Mouse (Mus musculus): ENCODE data around the gene Ypel5. TPM values are rescaled to one million over a fixed set of nuclear protein-coding genes. Genes with fewer than 3 reads are reported as not detected.

Ypel5 gene
- polyA plus RNA-seq, 1 experiment from 2014 or later = 34.7 TPM

DNA sequence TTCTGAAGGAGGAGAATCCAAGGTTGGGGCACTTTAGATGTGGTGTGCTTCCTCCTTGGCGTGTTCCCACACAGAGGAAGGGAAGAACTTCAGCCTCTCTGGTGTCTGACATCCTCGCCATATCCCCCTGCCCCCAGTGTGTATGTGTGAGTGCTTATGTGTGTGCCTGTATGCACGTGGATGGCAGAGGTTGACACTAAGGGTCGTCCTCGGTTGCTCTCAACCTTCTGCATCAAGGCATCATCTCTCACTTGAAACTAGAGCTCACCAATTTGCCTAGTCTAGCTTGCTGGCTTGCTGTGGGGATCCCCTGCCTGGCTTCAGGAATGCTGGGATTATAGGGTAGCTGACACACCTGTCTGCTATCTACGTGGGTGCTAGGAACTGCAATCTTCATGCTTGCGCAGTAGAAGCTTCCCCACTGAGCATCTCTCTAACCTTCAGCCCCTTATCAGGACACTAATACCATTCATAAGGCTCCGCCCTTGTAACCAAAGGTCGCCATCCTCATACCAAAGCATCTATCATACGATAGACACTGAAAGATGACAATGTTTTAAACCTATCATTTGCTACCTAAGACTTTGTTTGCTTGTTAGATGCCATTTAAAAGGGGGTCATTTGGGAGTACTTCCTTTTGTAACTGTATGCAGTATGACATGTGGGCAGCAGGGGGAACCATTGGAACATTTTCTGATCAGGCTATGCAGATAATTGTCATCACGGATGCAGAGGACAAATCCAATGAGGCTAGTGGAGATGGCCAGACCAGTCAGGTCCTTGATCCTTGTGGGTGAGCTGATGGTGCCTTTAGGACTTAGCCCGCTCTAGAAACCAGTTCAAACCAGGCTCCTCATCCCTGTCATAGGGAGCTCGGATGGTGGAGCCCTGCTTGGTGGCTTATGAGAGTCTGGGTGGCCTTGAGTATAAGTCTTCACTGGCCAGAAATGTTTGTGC is 21.7 kb downstream of the Ypel5 start:
- no peak for DNase-seq (ENCODE audit: low spot score)
- WGBS = 51% methylated on average over 13 of the region's 13 CpGs
- Histone ChIP-seq H3K9me3 (no peaks in the 10 kb centered on the region), H3K27me3 (ENCODE audit: insufficient read depth, poor library complexity, severe bottlenecking) (no peaks in the 10 kb centered on the region), H3K4me3 (no peak overlapping the region), H3K36me3 (peaks cover 7% of the 10 kb centered on the region; the same call in 1 of the 2 replicates), H3K4me1 (peaks cover 13% of the 10 kb centered on the region), H3K27ac (no peak overlapping the region)

GRCm38 (mm10) chr17:72863226-72863625 is 27.0 kb downstream of the Ypel5 start:
- Histone ChIP-seq H3K4me1 (peaks cover 11% of the 10 kb centered on the region), H3K36me3 (no peaks in the 10 kb centered on the region), H3K9me3 (no peaks in the 10 kb centered on the region), H3K27ac (no peak overlapping the region), H3K27me3 (ENCODE audit: insufficient read depth, poor library complexity, severe bottlenecking) (no peaks in the 10 kb centered on the region), H3K4me3 (no peak overlapping the region)
- WGBS = 72% methylated on average over 10 of the region's 10 CpGs
- peak; percentile 52 for DNase-seq (ENCODE audit: low spot score)

- WGBS = 83% methylated on average over 3 of the region's 3 CpGs
- Histone ChIP-seq H3K27ac (no peak overlapping the region), H3K27me3 (ENCODE audit: insufficient read depth, poor library complexity, severe bottlenecking) (no peaks in the 10 kb centered on the region), H3K4me3 (no peak overlapping the region), H3K4me1 (peaks cover under 1% of the 10 kb centered on the region; the same call in 1 of the 2 replicates), H3K9me3 (no peaks in the 10 kb centered on the region), H3K36me3 (no peaks in the 10 kb centered on the region)
- DNase-seq (ENCODE audit: low spot score) = peak; percentile 54
Observed at GRCm38 (mm10) chr17:72866624-72867245, 30.5 kb downstream of the Ypel5 start.

GRCm38 (mm10) chr17:72868181-72868580 is 31.9 kb downstream of the Ypel5 start:
- Histone ChIP-seq H3K4me1 (no peaks in the 10 kb centered on the region), H3K36me3 (no peaks in the 10 kb centered on the region), H3K9me3 (no peaks in the 10 kb centered on the region), H3K27ac (no peak overlapping the region), H3K27me3 (ENCODE audit: insufficient read depth, poor library complexity, severe bottlenecking) (no peaks in the 10 kb centered on the region), H3K4me3 (no peak overlapping the region)
- 91% methylated on average over 2 of the region's 2 CpGs for WGBS
- DNase-seq (ENCODE audit: low spot score) = peak; percentile 28

DNA sequence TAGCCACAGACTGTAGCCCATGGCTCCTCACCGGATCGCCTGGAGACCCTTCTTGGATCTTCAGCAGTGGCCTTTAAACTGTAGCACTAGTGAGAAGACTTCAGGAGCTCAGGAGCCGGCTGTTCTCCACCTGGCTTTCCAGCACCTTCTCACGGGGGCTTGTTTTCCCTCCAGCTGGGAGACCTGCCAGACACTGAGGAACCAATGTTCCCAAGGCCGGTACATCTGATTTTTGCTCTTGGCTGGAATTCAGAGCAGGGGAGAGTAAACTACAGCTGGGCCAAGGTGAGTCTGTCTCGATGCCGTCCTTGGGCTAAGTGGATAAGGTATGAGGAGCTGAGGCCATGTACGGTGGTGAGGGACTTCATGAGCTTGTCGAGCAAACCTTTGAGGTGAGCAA is 42.7 kb downstream of the Ypel5 start:
- DNase-seq (ENCODE audit: low spot score) = peak; percentile 59
- WGBS = 78% methylated on average over 9 of the region's 9 CpGs
- peaks cover 13% of the 10 kb centered on the region for H3K4me1 ChIP-seq
- no peaks in the 10 kb centered on the region for H3K9me3 ChIP-seq
- no peak overlapping the region for H3K27ac ChIP-seq
- H3K4me3 ChIP-seq = no peak overlapping the region
- H3K36me3 ChIP-seq = no peaks in the 10 kb centered on the region
- no peaks in the 10 kb centered on the region for H3K27me3 ChIP-seq (ENCODE audit: insufficient read depth, poor library complexity, severe bottlenecking)

- peak; percentile 70 for DNase-seq (ENCODE audit: low spot score)
- Histone ChIP-seq H3K4me3 (no peak overlapping the region), H3K9me3 (no peaks in the 10 kb centered on the region), H3K27ac (no peak overlapping the region), H3K4me1 (peaks cover 13% of the 10 kb centered on the region), H3K36me3 (no peaks in the 10 kb centered on the region), H3K27me3 (ENCODE audit: insufficient read depth, poor library complexity, severe bottlenecking) (no peaks in the 10 kb centered on the region)
- 68% methylated on average over 3 of the region's 3 CpGs for WGBS
Observed at GRCm38 (mm10) chr17:72880156-72880555, 43.9 kb downstream of the Ypel5 start.

GRCm38 (mm10) chr17:72881051-72881450 is 44.8 kb downstream of the Ypel5 start:
- H3K27me3 ChIP-seq (ENCODE audit: insufficient read depth, poor library complexity, severe bottlenecking) = no peaks in the 10 kb centered on the region
- peak; percentile 39 for DNase-seq (ENCODE audit: low spot score)
- H3K4me3 ChIP-seq = no peak overlapping the region
- no peaks in the 10 kb centered on the region for H3K9me3 ChIP-seq
- H3K36me3 ChIP-seq = no peaks in the 10 kb centered on the region
- peaks cover 13% of the 10 kb centered on the region for H3K4me1 ChIP-seq
- 33% methylated on average over 3 of the region's 3 CpGs for WGBS
- H3K27ac ChIP-seq = no peak overlapping the region

DNA sequence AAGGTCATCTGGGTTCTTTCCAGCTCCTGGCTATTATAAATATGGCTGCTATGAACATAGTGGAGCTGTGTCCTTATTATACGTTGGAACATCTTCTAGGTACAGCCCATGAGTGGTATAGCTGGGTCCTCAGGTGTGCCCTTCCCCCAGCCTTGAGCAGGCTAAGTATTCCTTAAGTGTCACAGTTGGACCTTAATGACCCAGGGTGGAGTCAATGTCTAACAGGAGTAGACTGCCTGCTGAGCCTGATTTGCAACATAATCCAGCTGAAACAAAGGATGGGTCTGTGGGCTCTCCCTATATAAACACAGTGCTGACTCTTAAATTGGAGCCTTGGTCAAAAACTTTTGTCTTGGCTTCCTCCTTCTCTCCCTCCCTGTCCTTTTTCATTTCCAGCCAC is 45.6 kb downstream of the Ypel5 start:
- 68% methylated on average over 1 of the region's 1 CpGs for WGBS
- H3K4me3 ChIP-seq = no peak overlapping the region
- H3K27ac ChIP-seq = no peak overlapping the region
- H3K9me3 ChIP-seq = no peaks in the 10 kb centered on the region
- DNase-seq (ENCODE audit: low spot score) = peak; percentile 35
- H3K27me3 ChIP-seq (ENCODE audit: insufficient read depth, poor library complexity, severe bottlenecking) = no peaks in the 10 kb centered on the region
- H3K4me1 ChIP-seq = peaks cover 13% of the 10 kb centered on the region
- H3K36me3 ChIP-seq = no peaks in the 10 kb centered on the region

DNA sequence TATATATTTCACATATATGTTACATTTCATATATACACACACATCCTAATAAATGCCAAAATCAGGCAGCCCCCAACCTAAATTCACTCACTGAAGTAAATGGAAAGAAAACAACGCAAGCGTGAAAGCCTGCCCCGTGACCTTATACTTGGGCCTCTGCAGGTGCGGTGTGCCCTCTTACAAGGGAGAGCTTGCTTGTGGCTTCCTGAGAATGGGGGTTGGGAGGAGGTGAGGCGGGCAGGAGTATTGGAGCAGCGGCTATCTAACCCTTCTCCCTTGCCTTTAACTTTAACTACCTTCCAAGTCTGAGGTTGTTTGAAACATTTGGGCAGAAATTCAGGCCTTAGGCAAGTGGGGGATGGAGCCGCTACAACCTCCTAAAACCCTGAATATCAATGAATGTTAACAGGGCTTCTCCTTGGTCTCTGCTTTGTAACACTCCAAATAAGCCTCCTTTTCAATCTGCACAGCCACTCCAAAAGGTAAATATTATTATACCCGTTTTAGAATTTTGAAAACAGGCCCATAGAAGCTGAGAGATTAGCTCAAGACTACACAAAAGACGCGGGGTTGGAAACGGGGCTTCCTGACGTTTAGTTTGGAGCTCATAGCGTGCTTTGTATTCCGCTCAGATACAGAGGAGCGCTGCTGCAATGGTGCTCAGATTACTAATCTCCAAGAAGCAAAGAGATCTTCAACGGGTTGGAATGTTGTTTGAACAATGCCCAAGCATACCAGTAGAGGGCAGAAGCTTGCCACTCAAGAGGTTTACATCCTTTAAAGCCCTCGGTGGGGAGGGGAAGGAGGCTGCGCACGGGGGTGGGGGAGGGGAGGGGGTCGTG is 53.5 kb downstream of the Ypel5 start:
- 19% methylated on average over 20 of the region's 20 CpGs for WGBS
- no peaks in the 10 kb centered on the region for H3K9me3 ChIP-seq
- no peak overlapping the region for H3K4me3 ChIP-seq
- peak overlapping the region; percentile 64; the same call in 1 of the 2 replicates for H3K27ac ChIP-seq
- H3K36me3 ChIP-seq = no peaks in the 10 kb centered on the region
- DNase-seq (ENCODE audit: low spot score) = peak; percentile 78
- peaks cover 14% of the 10 kb centered on the region for H3K4me1 ChIP-seq
- no peaks in the 10 kb centered on the region for H3K27me3 ChIP-seq (ENCODE audit: insufficient read depth, poor library complexity, severe bottlenecking)

- H3K4me3 ChIP-seq = no peak overlapping the region
- H3K27ac ChIP-seq = 0 out of 2 replicates have a peak overlapping the region, but pooled peaks have one; percentile 64
- H3K36me3 ChIP-seq = no peaks in the 10 kb centered on the region
- peaks cover 14% of the 10 kb centered on the region for H3K4me1 ChIP-seq
- 50% methylated on average over 8 of the region's 8 CpGs for WGBS
- no peak for DNase-seq (ENCODE audit: low spot score)
- H3K9me3 ChIP-seq = no peaks in the 10 kb centered on the region
- H3K27me3 ChIP-seq (ENCODE audit: insufficient read depth, poor library complexity, severe bottlenecking) = no peaks in the 10 kb centered on the region
Observed at GRCm38 (mm10) chr17:72890398-72890898, 54.2 kb downstream of the Ypel5 start.

- Histone ChIP-seq H3K27ac (no peak overlapping the region), H3K9me3 (no peaks in the 10 kb centered on the region), H3K27me3 (ENCODE audit: insufficient read depth, poor library complexity, severe bottlenecking) (no peaks in the 10 kb centered on the region), H3K4me1 (peaks cover 14% of the 10 kb centered on the region), H3K4me3 (no peak overlapping the region), H3K36me3 (no peaks in the 10 kb centered on the region)
- DNase-seq (ENCODE audit: low spot score) = peak; percentile 73
- WGBS = 90% methylated on average over 6 of the region's 6 CpGs
Observed at GRCm38 (mm10) chr17:72891556-72891955, 55.3 kb downstream of the Ypel5 start.

DNA sequence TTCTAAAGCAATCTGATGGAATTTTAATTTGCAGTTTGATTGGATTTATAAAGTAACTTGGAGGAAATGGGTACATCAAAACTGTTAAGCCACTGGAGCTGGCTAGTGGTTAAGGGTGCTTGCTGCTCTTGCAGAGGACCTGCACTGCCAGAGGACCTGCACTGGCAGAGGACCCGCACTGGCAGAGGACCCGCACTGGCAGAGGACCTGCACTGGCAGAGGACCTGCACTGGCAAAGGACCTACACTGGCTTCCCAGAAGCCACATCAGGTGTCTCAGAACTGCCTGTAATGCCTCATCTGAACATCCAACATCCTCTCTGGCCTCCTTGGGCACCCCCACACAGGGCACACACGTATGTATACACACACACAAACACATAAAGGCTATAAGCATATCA is 59.3 kb downstream of the Ypel5 start:
- WGBS = 93% methylated on average over 3 of the region's 3 CpGs
- Histone ChIP-seq H3K4me1 (peaks cover 15% of the 10 kb centered on the region), H3K27ac (no peak overlapping the region), H3K36me3 (no peaks in the 10 kb centered on the region), H3K9me3 (no peaks in the 10 kb centered on the region), H3K4me3 (no peak overlapping the region), H3K27me3 (ENCODE audit: insufficient read depth, poor library complexity, severe bottlenecking) (no peaks in the 10 kb centered on the region)
- peak; percentile 58 for DNase-seq (ENCODE audit: low spot score)
